Comparison of ENCODE assay signal across 34 mouse cellular contexts in genomic region chr1:134512183-134512582, GRCm38 (mm10). TPM values are rescaled to one million over a fixed set of nuclear protein-coding genes. Genes with fewer than 3 reads are reported as not detected.
DNase-seq lines count a peak whose midpoint lies in the region; ATAC-seq and TF ChIP-seq lines count a peak whose summit lies in the region.
"Had no signal": no experiment of that assay in that cellular context is flagged by ENCODE, and none has a peak within 500 bp of the region (broad histone marks: within the 10 kb centered on the region; RNA-seq: fewer than 3 reads in every experiment).

No protein-coding gene starts in this region.

- H3K9ac ChIP-seq in forebrain, embryonic 14.5 days (ENCODE audit: low read length): no peak overlapping the region
- no peak overlapping the region for H3K9ac ChIP-seq in forebrain, postnatal 0 days
- no peak overlapping the region for H3K9ac ChIP-seq in midbrain, postnatal 0 days (replicated peaks; ENCODE audit: low read length, poor library complexity, severe bottlenecking)
- no peak overlapping the region for H3K9ac ChIP-seq in midbrain, embryonic 11.5 days (ENCODE audit: low read length)
- no peak overlapping the region for H3K9ac ChIP-seq in neural tube, embryonic 14.5 days (replicated peaks; ENCODE audit: low read depth, low read length)
- H3K9ac ChIP-seq: heart, embryonic 15.5 days; limb, embryonic 13.5 days had no signal

- no peak overlapping the region for H3K27ac ChIP-seq in forebrain, embryonic 14.5 days (ENCODE audit: low read depth, low read length)
- no peak overlapping the region for H3K27ac ChIP-seq in forebrain, postnatal 0 days (ENCODE audit: low read depth, low read length)
- H3K27ac ChIP-seq in midbrain, postnatal 0 days (ENCODE audit: low read depth, low read length): no peak overlapping the region
- H3K27ac ChIP-seq in midbrain, embryonic 11.5 days (ENCODE audit: low read depth, low read length): no peak overlapping the region
- H3K27ac ChIP-seq in neural tube, embryonic 14.5 days (ENCODE audit: low read depth, low read length): no peak overlapping the region
- H3K27ac ChIP-seq: heart, embryonic 10.5 days; heart, embryonic 15.5 days; limb, embryonic 13.5 days had no signal

- 50% methylated on average over 4 of the region's 4 CpGs for WGBS in forebrain, embryonic 14.5 days
- WGBS in forebrain, postnatal 0 days: 52% methylated on average over 4 of the region's 4 CpGs
- 64% methylated on average over 4 of the region's 4 CpGs for WGBS in midbrain, postnatal 0 days
- whole genome bisulfite sequencing in midbrain, embryonic 11.5 days: 74% methylated on average over 4 of the region's 4 CpGs
- whole genome bisulfite sequencing in neural tube, embryonic 14.5 days: 45% methylated on average over 4 of the region's 4 CpGs

- no peaks in the 10 kb centered on the region for H3K9me3 ChIP-seq in forebrain, embryonic 14.5 days (replicated peaks; ENCODE audit: control insufficient read depth, low read length)
- no peaks in the 10 kb centered on the region for H3K9me3 ChIP-seq in forebrain, postnatal 0 days (ENCODE audit: low read length)
- H3K9me3 ChIP-seq in midbrain, postnatal 0 days (ENCODE audit: low read length): no peaks in the 10 kb centered on the region
- no peaks in the 10 kb centered on the region for H3K9me3 ChIP-seq in midbrain, embryonic 11.5 days (ENCODE audit: control insufficient read depth, low read length)
- no peaks in the 10 kb centered on the region for H3K9me3 ChIP-seq in neural tube, embryonic 14.5 days (ENCODE audit: control insufficient read depth, low read length)
- H3K9me3 ChIP-seq: heart, embryonic 10.5 days; heart, embryonic 15.5 days; limb, embryonic 13.5 days; megakaryocyte, embryonic 14.5 days had no signal

- ATAC-seq in forebrain, embryonic 14.5 days: no peak
- ATAC-seq in forebrain, postnatal 0 days: no peak
- ATAC-seq in midbrain, postnatal 0 days (ENCODE audit: low FRiP score): no peak
- ATAC-seq in midbrain, embryonic 11.5 days (ENCODE audit: low FRiP score): no peak
- ATAC-seq in neural tube, embryonic 14.5 days (ENCODE audit: low read depth): peak; percentile 49; the same call in 1 of the 2 replicates
- ATAC-seq: inflammation-experienced regulatory T-cells, adult 6 months had no signal

- DNase-seq in forebrain, embryonic 14.5 days (ENCODE audit: low spot score): peak; percentile 22
- DNase-seq in forebrain, postnatal 0 days: no peak
- peak; percentile 40 for DNase-seq in midbrain, postnatal 0 days (ENCODE audit: low spot score)
- no peak for DNase-seq in midbrain, embryonic 11.5 days (ENCODE audit: low spot score, missing footprints)
- DNase-seq in forelimb bud, embryonic 11.5 days (ENCODE audit: low read depth, low spot score): peak; percentile 51
- DNase-seq in cerebellum, adult 8-10 months: no peak
- no peak for DNase-seq in cerebellum, adult 9-10 months
- DNase-seq: adrenal gland, postnatal 14 days; cerebellum, adult 11-12 months; cerebellum, postnatal 14 days; gastrocnemius, postnatal 14 days; heart, postnatal 36 days; kidney, adult 11 months; kidney, postnatal 14 days; layer of hippocampus, adult 9-11 months; lung, postnatal 4 days; midbrain, embryonic 14.5 days; right cerebral cortex, adult 18-20 months; spleen, adult 18-20 months; thymus, postnatal 14 days had no signal

- H3K36me3 ChIP-seq in forebrain, embryonic 14.5 days (ENCODE audit: control insufficient read depth, insufficient read depth, low read length): peaks cover 18% of the 10 kb centered on the region
- H3K36me3 ChIP-seq in forebrain, postnatal 0 days (ENCODE audit: insufficient read depth): peaks cover 16% of the 10 kb centered on the region; the same call in 1 of the 2 replicates
- H3K36me3 ChIP-seq in midbrain, postnatal 0 days (ENCODE audit: insufficient read depth, low read length): peaks cover 12% of the 10 kb centered on the region
- H3K36me3 ChIP-seq in midbrain, embryonic 11.5 days (ENCODE audit: control insufficient read depth, insufficient read depth, low read length): no peaks in the 10 kb centered on the region
- H3K36me3 ChIP-seq in neural tube, embryonic 14.5 days (ENCODE audit: control insufficient read depth, insufficient read depth, low read length): 0 out of 2 replicates have a peak, but pooled peaks cover 2% of the 10 kb centered on the region

- H3K27me3 ChIP-seq in forebrain, embryonic 14.5 days (replicated peaks; ENCODE audit: control insufficient read depth, insufficient read depth, low read length): peaks cover 24% of the 10 kb centered on the region
- H3K27me3 ChIP-seq in forebrain, postnatal 0 days (ENCODE audit: insufficient read depth, low read length): peaks cover 8% of the 10 kb centered on the region
- H3K27me3 ChIP-seq in midbrain, postnatal 0 days (ENCODE audit: insufficient read depth, low read length): no peaks in the 10 kb centered on the region; the same call in 1 of the 2 replicates
- peaks cover 11% of the 10 kb centered on the region for H3K27me3 ChIP-seq in midbrain, embryonic 11.5 days (ENCODE audit: control insufficient read depth, insufficient read depth, low read length)
- H3K27me3 ChIP-seq in neural tube, embryonic 14.5 days (ENCODE audit: control insufficient read depth, insufficient read depth, low read length): peaks cover 3% of the 10 kb centered on the region; the same call in 1 of the 2 replicates

- H3K4me2 ChIP-seq in forebrain, embryonic 14.5 days (ENCODE audit: low read length): no peak overlapping the region
- H3K4me2 ChIP-seq in forebrain, postnatal 0 days (ENCODE audit: low read depth): no peak overlapping the region
- no peak overlapping the region for H3K4me2 ChIP-seq in midbrain, postnatal 0 days (ENCODE audit: low read depth, low read length, poor library complexity, severe bottlenecking)
- no peak overlapping the region for H3K4me2 ChIP-seq in midbrain, embryonic 11.5 days
- no peak overlapping the region for H3K4me2 ChIP-seq in neural tube, embryonic 14.5 days (ENCODE audit: low read depth, low read length)

- H3K4me1 ChIP-seq in forebrain, embryonic 14.5 days (ENCODE audit: control insufficient read depth, insufficient read depth, low read length): peaks cover 8% of the 10 kb centered on the region; the same call in 1 of the 2 replicates
- peaks cover 8% of the 10 kb centered on the region for H3K4me1 ChIP-seq in forebrain, postnatal 0 days (ENCODE audit: insufficient read depth)
- H3K4me1 ChIP-seq in midbrain, postnatal 0 days (ENCODE audit: insufficient read depth, low read length): no peaks in the 10 kb centered on the region
- H3K4me1 ChIP-seq in midbrain, embryonic 11.5 days (ENCODE audit: control insufficient read depth, insufficient read depth, low read length): peaks cover 6% of the 10 kb centered on the region
- peaks cover 11% of the 10 kb centered on the region for H3K4me1 ChIP-seq in neural tube, embryonic 14.5 days (ENCODE audit: control insufficient read depth, insufficient read depth, low read length)

- H3K4me3 ChIP-seq in forebrain, embryonic 14.5 days (ENCODE audit: low read depth, low read length): no peak overlapping the region
- no peak overlapping the region for H3K4me3 ChIP-seq in forebrain, postnatal 0 days (ENCODE audit: low read depth, low read length)
- H3K4me3 ChIP-seq in midbrain, postnatal 0 days (ENCODE audit: low read depth, low read length): no peak overlapping the region
- no peak overlapping the region for H3K4me3 ChIP-seq in midbrain, embryonic 11.5 days (ENCODE audit: low read depth, low read length)
- no peak overlapping the region for H3K4me3 ChIP-seq in neural tube, embryonic 14.5 days (ENCODE audit: low read depth, low read length)
- H3K4me3 ChIP-seq: megakaryocyte, embryonic 14.5 days had no signal

- TF ChIP-seq CTCF in forebrain, postnatal 0 days (IDR thresholded peaks at IDR 0.05; ENCODE audit: low read depth): no peak
- no peak for TF ChIP-seq CTCF in midbrain, postnatal 0 days (IDR thresholded peaks at IDR 0.05)

RNA-seq across cellular contexts. Expression of gene Rabif, which starts 17.7 kb away (rescaled TPM):
- 59.4 and 66.3 TPM in 2 replicates for polyA plus RNA-seq in forebrain, embryonic 14.5 days (2014; fragmentation: Nextera tagmentation; extraction: Ambion mirVana)
- 35.0 and 39.6 TPM in 2 replicates for total RNA-seq in forebrain, postnatal 0 days (2014; rRNA removed)
- 68.9 and 74.6 TPM in 2 replicates for polyA plus RNA-seq in forebrain, postnatal 0 days (2015; fragmentation: Nextera tagmentation; extraction: Ambion mirVana)
- 37.6 and 45.1 TPM in 2 replicates for total RNA-seq in midbrain, postnatal 0 days (2014; rRNA removed)
- 79.0 and 79.5 TPM in 2 replicates for polyA plus RNA-seq in midbrain, postnatal 0 days (2015; fragmentation: Nextera tagmentation; extraction: Ambion mirVana)
- polyA plus RNA-seq in midbrain, embryonic 11.5 days (2014; fragmentation: Nextera tagmentation; extraction: Ambion mirVana): 47.4 and 48.1 TPM in 2 replicates
- 78.1 and 83.3 TPM in 2 replicates for polyA plus RNA-seq in neural tube, embryonic 14.5 days (2014; fragmentation: Nextera tagmentation; extraction: Ambion mirVana)

RNA-seq across cellular contexts. Expression of gene Mgat4e, which starts 37.3 kb away (rescaled TPM):
- not detected in 2 replicates for polyA plus RNA-seq in forebrain, embryonic 14.5 days (2014; fragmentation: Nextera tagmentation; extraction: Ambion mirVana)
- total RNA-seq in forebrain, postnatal 0 days (2014; rRNA removed): 0.23 TPM in 1 of 2 replicates, not detected in the other
- polyA plus RNA-seq in forebrain, postnatal 0 days (2015; fragmentation: Nextera tagmentation; extraction: Ambion mirVana): not detected in 2 replicates
- total RNA-seq in midbrain, postnatal 0 days (2014; rRNA removed): not detected in 2 replicates
- polyA plus RNA-seq in midbrain, postnatal 0 days (2015; fragmentation: Nextera tagmentation; extraction: Ambion mirVana): not detected in 2 replicates
- not detected in 2 replicates for polyA plus RNA-seq in midbrain, embryonic 11.5 days (2014; fragmentation: Nextera tagmentation; extraction: Ambion mirVana)
- not detected in 2 replicates for polyA plus RNA-seq in neural tube, embryonic 14.5 days (2014; fragmentation: Nextera tagmentation; extraction: Ambion mirVana)
- total RNA-seq: adrenal gland, postnatal 14 days; gastrocnemius, postnatal 14 days; heart, postnatal 36 days; left cerebral cortex, postnatal 25 days had no signal
- polyA plus RNA-seq: cortical plate, adult 2 months; heart, embryonic 10.5 days; heart, embryonic 15.5 days; inflammation-experienced regulatory T-cells, adult 6 months; kidney, embryonic 14.5 days; limb, embryonic 13.5 days; liver, embryonic 11.5 days; liver, embryonic 16.5 days; lung, embryonic 16.5 days; midbrain, embryonic 14.5 days; neural tube, embryonic 11.5 days; stomach, embryonic 16.5 days had no signal

RNA-seq across cellular contexts. Expression of gene Kdm5b, which starts 47.8 kb away (rescaled TPM):
- polyA plus RNA-seq in forebrain, embryonic 14.5 days (2014; fragmentation: Nextera tagmentation; extraction: Ambion mirVana): 75.3 and 88.4 TPM in 2 replicates
- 75.2 and 84.6 TPM in 2 replicates for total RNA-seq in forebrain, postnatal 0 days (2014; rRNA removed)
- 38.3 and 53.6 TPM in 2 replicates for polyA plus RNA-seq in forebrain, postnatal 0 days (2015; fragmentation: Nextera tagmentation; extraction: Ambion mirVana)
- total RNA-seq in midbrain, postnatal 0 days (2014; rRNA removed): 65.9 and 69.9 TPM in 2 replicates
- 37.3 and 43.7 TPM in 2 replicates for polyA plus RNA-seq in midbrain, postnatal 0 days (2015; fragmentation: Nextera tagmentation; extraction: Ambion mirVana)
- 74.0 and 85.3 TPM in 2 replicates for polyA plus RNA-seq in midbrain, embryonic 11.5 days (2014; fragmentation: Nextera tagmentation; extraction: Ambion mirVana)
- 89.9 and 106 TPM in 2 replicates for polyA plus RNA-seq in neural tube, embryonic 14.5 days (2014; fragmentation: Nextera tagmentation; extraction: Ambion mirVana)

RNA-seq across cellular contexts. Expression of gene Klhl12, which starts 56.9 kb away (rescaled TPM):
- 24.8 and 27.3 TPM in 2 replicates for polyA plus RNA-seq in forebrain, embryonic 14.5 days (2014; fragmentation: Nextera tagmentation; extraction: Ambion mirVana)
- 33.5 and 40.0 TPM in 2 replicates for total RNA-seq in forebrain, postnatal 0 days (2014; rRNA removed)
- polyA plus RNA-seq in forebrain, postnatal 0 days (2015; fragmentation: Nextera tagmentation; extraction: Ambion mirVana): 26.2 and 33.6 TPM in 2 replicates
- 26.4 and 42.7 TPM in 2 replicates for total RNA-seq in midbrain, postnatal 0 days (2014; rRNA removed)
- polyA plus RNA-seq in midbrain, postnatal 0 days (2015; fragmentation: Nextera tagmentation; extraction: Ambion mirVana): 33.9 and 35.3 TPM in 2 replicates
- 31.0 and 31.7 TPM in 2 replicates for polyA plus RNA-seq in midbrain, embryonic 11.5 days (2014; fragmentation: Nextera tagmentation; extraction: Ambion mirVana)
- 29.0 and 39.4 TPM in 2 replicates for polyA plus RNA-seq in neural tube, embryonic 14.5 days (2014; fragmentation: Nextera tagmentation; extraction: Ambion mirVana)

Comparison
In these comparisons a context has a peak if more than half of its experiments do, and no peak if none do; other contexts are left out.
1. DNase-seq: peak in forebrain, embryonic 14.5 days (single experiment), midbrain, postnatal 0 days (single experiment) and forelimb bud, embryonic 11.5 days (single experiment); none in forebrain, postnatal 0 days (single experiment), midbrain, embryonic 11.5 days (single experiment), cerebellum, adult 8-10 months (single experiment) and cerebellum, adult 9-10 months (single experiment).